Mouse (Mus musculus) lung, embryonic 14.5 days (tissue): ENCODE results near the gene Pofut1. TPM values are rescaled to one million over a fixed set of nuclear protein-coding genes. Genes with fewer than 3 reads are reported as not detected.

ENCODE experiments used
- ATAC-seq: fragments of 200-750 bp; cut with Nextera tagmentation; 2 replicates; pipeline ENCODE4 v1.8.0; 2017; ENCODE audit warnings: mild to moderate bottlenecking, moderate TSS enrichment, moderate library complexity; ENCODE audit not compliant: insufficient read depth
- DNase-seq: peaks from one replicate; pipeline ENCODE4 v3.0.0-alpha.2; 2015
- H3K27ac ChIP-seq: fragments of 300-500 bp; sonication (generic); 2 replicates; pipeline ENCODE4 v1.5.1; 2014; ENCODE audit warnings: low read depth, mild to moderate bottlenecking, moderate library complexity
- H3K27me3 ChIP-seq: fragments of 300-500 bp; sonication (generic); 2 replicates; pipeline ENCODE4 v1.6.1; 2014; ENCODE audit warnings: low read length, control low read depth; ENCODE audit not compliant: insufficient read depth
- H3K36me3 ChIP-seq: fragments of 300-500 bp; sonication (generic); 2 replicates; pipeline ENCODE4 v1.6.1; 2014; ENCODE audit warnings: control low read depth; ENCODE audit not compliant: insufficient read depth
- H3K4me1 ChIP-seq: fragments of 300-500 bp; sonication (generic); 2 replicates; pipeline ENCODE4 v1.6.1; 2014; ENCODE audit warnings: antibody characterized with exemption, control low read depth; ENCODE audit not compliant: insufficient read depth
- H3K4me2 ChIP-seq: fragments of 300-500 bp; sonication (generic); 2 replicates; pipeline ENCODE4 v1.6.1; 2014; ENCODE audit warnings: mild to moderate bottlenecking
- H3K4me3 ChIP-seq: fragments of 300-500 bp; sonication (generic); 2 replicates; pipeline ENCODE4 v1.5.1; 2014; ENCODE audit warnings: low read depth, low read length
- H3K9ac ChIP-seq: fragments of 300-500 bp; sonication (generic); 2 replicates; pipeline ENCODE4 v1.6.1; 2014
- H3K9me3 ChIP-seq: fragments of 300-500 bp; sonication (generic); 2 replicates; pipeline ENCODE4 v1.6.1; 2016; ENCODE audit warnings: low read depth, low read length, control low read depth
- CTCF ChIP-seq: IDR thresholded peaks from 2 replicates; pipeline ENCODE4 v1.5.1; 2016; ENCODE audit warnings: antibody characterized with exemption, low read depth
- WGBS: fragments of 180-500 bp; shearing (Covaris S2); extraction: QIAGEN DNeasy Blood & Tissue Kit; methylation state at CpG from one replicate; pipeline ENCODE4 v1.1.7; 2014; 5-methylcytosine and 5-hydroxymethylcytosine counted together
- polyA plus RNA-seq: library from polyadenylated mRNA; unstranded; fragments of >200 nt; fragmentation: Nextera tagmentation; extraction: Ambion mirVana; gene quantifications from 2 replicates; pipeline ENCODE4 v1.2.1, GENCODE M21; 2014

Gene Pofut1
- polyA plus RNA-seq, 1 experiment from 2014 or later: 8.5 TPM

- H3K4me3 ChIP-seq: peak overlapping the region; percentile 14
- WGBS: 55% methylated on average over 4 of the region's 4 CpGs
- H3K9ac ChIP-seq: peak overlapping the region; percentile 99
- H3K9me3 ChIP-seq: no peaks in the 10 kb centered on the region
- H3K27ac ChIP-seq: peak overlapping the region; percentile 83
- no peak for ATAC-seq
- peaks cover 10% of the 10 kb centered on the region; the same call in 1 of the 2 replicates for H3K4me1 ChIP-seq
- peak overlapping the region; percentile 92 for H3K4me2 ChIP-seq
- H3K27me3 ChIP-seq: no peaks in the 10 kb centered on the region
- peaks cover 36% of the 10 kb centered on the region for H3K36me3 ChIP-seq
- no peak for DNase-seq
- no peak for TF ChIP-seq CTCF
Observed at GRCm38 (mm10) chr2:153237891-153238290, 3.4 kb upstream of the Pofut1 start.

GRCm38 (mm10) chr2:153238406-153238805 is 2.9 kb upstream of the Pofut1 start:
- no peak for TF ChIP-seq CTCF
- H3K4me1 ChIP-seq: peaks cover 10% of the 10 kb centered on the region; the same call in 1 of the 2 replicates
- 50% methylated on average over 2 of the region's 2 CpGs for WGBS
- H3K9me3 ChIP-seq: no peaks in the 10 kb centered on the region
- no peaks in the 10 kb centered on the region for H3K27me3 ChIP-seq
- DNase-seq: peak; percentile 52
- H3K27ac ChIP-seq: peak overlapping the region; percentile 83
- peak overlapping the region; percentile 99 for H3K9ac ChIP-seq
- peak overlapping the region; percentile 99 for H3K4me3 ChIP-seq
- peak overlapping the region; percentile 92 for H3K4me2 ChIP-seq
- peaks cover 31% of the 10 kb centered on the region for H3K36me3 ChIP-seq
- ATAC-seq: no peak

DNA sequence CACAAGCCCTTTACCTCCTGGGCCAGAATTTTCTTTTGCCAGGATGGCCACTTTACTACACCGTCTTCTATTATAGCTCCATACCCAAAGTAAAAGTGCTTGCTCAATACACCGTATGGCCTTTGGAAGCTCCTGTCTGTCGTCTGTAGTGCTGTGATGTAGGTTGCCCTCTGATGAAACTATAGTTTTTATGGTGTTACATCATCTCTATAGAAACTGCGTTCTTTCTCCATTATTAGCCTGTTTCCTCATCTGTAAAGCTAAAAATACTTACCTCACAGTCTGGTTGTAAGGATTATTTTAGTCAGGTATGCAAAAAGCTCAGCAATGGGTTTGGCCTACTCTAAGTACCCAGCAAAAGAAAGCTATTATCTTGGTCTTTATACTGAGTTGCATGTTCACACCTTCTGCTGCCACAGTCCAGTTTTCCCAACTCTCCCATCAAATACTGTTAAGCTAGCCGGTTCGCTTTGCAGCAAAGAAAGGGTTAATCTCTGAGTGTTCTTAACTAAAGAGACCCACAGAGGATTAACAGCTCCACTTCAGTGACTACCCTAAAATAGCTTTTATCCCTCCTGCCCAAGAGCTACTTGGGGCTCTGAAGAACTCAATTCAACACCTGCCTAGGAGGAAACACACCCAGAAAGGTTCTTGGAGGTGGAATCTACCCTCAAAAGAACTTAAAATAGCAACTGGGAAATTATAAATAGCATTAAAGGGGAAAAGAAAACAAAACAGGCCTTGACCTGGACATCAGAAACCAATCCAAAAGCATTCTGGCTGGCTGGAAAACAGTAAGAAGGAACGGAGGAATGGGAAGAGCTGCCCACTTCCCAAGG is 2.1 kb upstream of the Pofut1 start:
- no peaks in the 10 kb centered on the region for H3K9me3 ChIP-seq
- peak overlapping the region; percentile 99 for H3K4me3 ChIP-seq
- WGBS: 51% methylated on average over 7 of the region's 7 CpGs
- peak overlapping the region; percentile 99 for H3K9ac ChIP-seq
- peaks cover 10% of the 10 kb centered on the region; the same call in 1 of the 2 replicates for H3K4me1 ChIP-seq
- peaks cover 25% of the 10 kb centered on the region for H3K36me3 ChIP-seq
- no peaks in the 10 kb centered on the region for H3K27me3 ChIP-seq
- ATAC-seq (no peak), DNase-seq (peak; percentile 32)
- peak overlapping the region; percentile 96 for H3K27ac ChIP-seq
- TF ChIP-seq CTCF: no peak
- peak overlapping the region; percentile 92 for H3K4me2 ChIP-seq

DNA sequence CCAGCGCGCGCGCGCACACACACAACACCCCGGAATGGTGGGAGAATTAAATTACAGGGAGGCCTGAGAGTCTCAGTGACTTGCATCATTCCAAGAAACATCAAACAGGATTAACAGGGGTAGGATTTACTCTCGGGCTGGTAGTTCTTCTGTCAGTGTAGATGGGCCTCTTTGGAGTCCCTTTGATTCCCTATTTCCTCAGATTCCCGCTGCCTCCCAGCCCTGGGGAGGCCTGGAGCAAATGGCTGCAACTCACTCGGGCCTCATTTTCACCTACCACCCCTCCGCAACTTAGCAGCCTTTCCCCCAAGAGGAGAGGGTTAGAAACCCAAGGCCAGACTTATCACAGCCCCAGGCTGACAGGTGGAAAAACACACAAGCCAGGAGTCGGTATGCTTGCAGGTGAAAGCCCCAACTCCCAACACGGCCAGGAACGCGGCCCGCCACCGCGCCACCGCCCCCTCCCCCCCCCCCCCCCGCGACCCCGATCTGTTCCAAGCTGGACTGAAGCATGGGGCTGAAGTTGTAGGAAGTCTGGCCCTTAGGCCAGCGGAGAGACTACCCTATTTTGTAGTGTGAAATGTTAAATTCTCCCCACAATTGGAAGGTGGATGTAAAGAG is 1.4 kb upstream of the Pofut1 start:
- TF ChIP-seq CTCF: no peak
- peaks cover 10% of the 10 kb centered on the region; the same call in 1 of the 2 replicates for H3K4me1 ChIP-seq
- H3K27me3 ChIP-seq: no peaks in the 10 kb centered on the region
- H3K4me2 ChIP-seq: peak overlapping the region; percentile 92
- peaks cover 22% of the 10 kb centered on the region for H3K36me3 ChIP-seq
- ATAC-seq: no peak
- no peaks in the 10 kb centered on the region for H3K9me3 ChIP-seq
- H3K9ac ChIP-seq: peak overlapping the region; percentile 99
- peak; percentile 61 for DNase-seq
- 6% methylated on average over 22 of the region's 22 CpGs for WGBS
- peak overlapping the region; percentile 99 for H3K4me3 ChIP-seq
- peak overlapping the region; percentile 96 for H3K27ac ChIP-seq

DNA sequence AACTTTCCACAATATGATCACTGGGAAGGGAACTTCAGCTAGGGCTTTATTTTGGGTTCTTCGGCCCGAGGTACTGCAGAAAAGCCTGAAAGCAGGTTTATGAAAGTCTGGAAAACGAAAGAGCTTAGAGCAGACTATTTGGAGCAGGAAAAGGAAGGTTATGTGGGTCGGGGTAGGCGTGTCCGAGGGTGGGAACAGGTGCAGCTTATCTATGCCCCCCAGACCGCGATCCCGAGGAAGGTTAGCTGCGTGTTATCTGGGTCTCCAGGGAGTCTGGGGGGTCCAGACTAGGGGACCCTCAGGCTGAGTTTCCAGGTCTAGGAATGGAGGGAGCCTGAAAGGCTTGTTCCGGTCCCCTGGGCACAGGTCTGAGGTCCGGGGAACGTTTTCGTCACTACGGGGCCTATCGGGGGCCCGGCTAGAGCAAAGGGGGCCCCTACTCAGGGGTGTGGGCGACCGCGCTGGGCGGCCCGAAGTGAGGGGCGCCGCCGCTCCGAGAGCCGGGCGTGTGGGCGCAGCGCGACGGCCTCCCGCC is 565 bp upstream of the Pofut1 start:
- peak overlapping the region; percentile 96 for H3K27ac ChIP-seq
- no peak for TF ChIP-seq CTCF
- H3K9me3 ChIP-seq: no peaks in the 10 kb centered on the region
- peaks cover 21% of the 10 kb centered on the region for H3K36me3 ChIP-seq
- peak overlapping the region; percentile 92 for H3K4me2 ChIP-seq
- peak; percentile 65 for ATAC-seq
- peak overlapping the region; percentile 99 for H3K9ac ChIP-seq
- under 1% methylated on average over 33 of the region's 33 CpGs for WGBS
- H3K4me3 ChIP-seq: peak overlapping the region; percentile 99
- DNase-seq: peak; percentile 21
- H3K4me1 ChIP-seq: peaks cover 10% of the 10 kb centered on the region; the same call in 1 of the 2 replicates
- no peaks in the 10 kb centered on the region for H3K27me3 ChIP-seq

- H3K4me3 ChIP-seq: peak overlapping the region; percentile 99
- peaks cover 22% of the 10 kb centered on the region for H3K36me3 ChIP-seq
- peaks cover 10% of the 10 kb centered on the region; the same call in 1 of the 2 replicates for H3K4me1 ChIP-seq
- peak overlapping the region; percentile 92 for H3K4me2 ChIP-seq
- no peaks in the 10 kb centered on the region for H3K9me3 ChIP-seq
- peak overlapping the region; percentile 99 for H3K9ac ChIP-seq
- no peak for DNase-seq
- ATAC-seq: no peak
- no peak for TF ChIP-seq CTCF
- peak overlapping the region; percentile 96; the same call in 1 of the 2 replicates for H3K27ac ChIP-seq
- 55% methylated on average over 6 of the region's 6 CpGs for WGBS
- H3K27me3 ChIP-seq: no peaks in the 10 kb centered on the region
Observed at GRCm38 (mm10) chr2:153242156-153242555, 823 bp downstream of the Pofut1 start.

GRCm38 (mm10) chr2:153249751-153250150 is 8.4 kb downstream of the Pofut1 start:
- Histone ChIP-seq H3K27me3 (no peaks in the 10 kb centered on the region), H3K36me3 (peaks cover 46% of the 10 kb centered on the region), H3K4me3 (no peak overlapping the region), H3K9ac (no peak overlapping the region), H3K4me2 (no peak overlapping the region), H3K27ac (no peak overlapping the region), H3K9me3 (no peaks in the 10 kb centered on the region), H3K4me1 (no peaks in the 10 kb centered on the region)
- WGBS: 83% methylated on average over 5 of the region's 5 CpGs
- no peak for DNase-seq
- no peak for ATAC-seq
- no peak for TF ChIP-seq CTCF
